In the genomic region with DNA sequence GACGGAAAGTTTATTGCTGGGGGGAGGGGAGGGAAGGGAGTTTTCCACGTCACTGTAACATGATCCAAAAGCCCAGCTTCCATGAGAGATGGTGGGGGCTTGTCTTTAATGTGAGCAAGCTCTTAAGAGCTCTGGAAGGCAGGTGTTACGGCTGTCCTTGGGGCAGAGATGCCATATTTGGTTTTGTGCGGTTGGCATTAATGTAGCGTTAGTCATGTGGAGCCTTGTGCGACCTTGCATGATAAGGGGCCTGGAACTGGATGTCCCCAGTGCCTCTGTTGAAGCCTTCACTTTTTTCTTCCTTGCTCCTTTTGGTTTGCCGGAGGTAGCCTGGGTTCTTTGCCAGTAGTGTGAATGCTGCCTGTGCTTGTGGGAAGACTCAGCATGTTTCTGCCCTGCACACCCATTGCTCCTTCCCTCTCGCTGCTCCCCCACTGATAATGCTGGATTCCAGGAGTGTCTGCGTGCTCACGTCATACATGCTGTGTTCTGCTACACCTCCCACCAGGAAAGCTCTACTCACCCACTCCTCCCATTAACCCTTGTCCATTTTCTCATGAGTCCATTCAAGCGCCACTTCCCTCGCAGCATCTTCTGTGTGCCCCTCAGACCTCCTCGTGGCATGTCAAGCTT, we compare ENCODE assay signal across 18 mouse cellular contexts.
DNase-seq lines count a peak whose midpoint lies in the region; ATAC-seq and TF ChIP-seq lines count a peak whose summit lies in the region.
"Had no signal": no experiment of that assay in that cellular context is flagged by ENCODE, and none has a peak within 500 bp of the region (broad histone marks: within the 10 kb centered on the region; RNA-seq: fewer than 3 reads in every experiment).

No protein-coding gene starts in this region.

- H3K4me2 ChIP-seq in kidney, embryonic 14.5 days (replicated peaks; ENCODE audit: low read depth, low read length), result no peak overlapping the region
- H3K4me2 ChIP-seq: forebrain, embryonic 12.5 days; hindbrain, embryonic 14.5 days; liver, embryonic 13.5 days; midbrain, embryonic 15.5 days; stomach, embryonic 15.5 days had no signal

- 0 out of 2 replicates have a peak, but pooled peaks cover 5% of the 10 kb centered on the region for H3K4me1 ChIP-seq in kidney, embryonic 14.5 days (ENCODE audit: control insufficient read depth, insufficient read depth, low read length)
- H3K4me1 ChIP-seq in bone marrow, adult 2 months (ENCODE audit: control insufficient read depth, insufficient read depth, low read length), result no peaks in the 10 kb centered on the region; the same call in 1 of the 2 replicates
- peaks cover 7% of the 10 kb centered on the region; the same call in 1 of the 2 replicates for H3K4me1 ChIP-seq in heart, embryonic 10.5 days
- H3K4me1 ChIP-seq: forebrain, embryonic 12.5 days; midbrain, embryonic 15.5 days; stomach, embryonic 15.5 days had no signal

- WGBS in kidney, embryonic 14.5 days, result 72% methylated on average over 13 of the region's 13 CpGs
- 77% methylated on average over 13 of the region's 13 CpGs for WGBS in bone marrow, adult 2 months
- WGBS in heart, embryonic 10.5 days, result 70% methylated on average over 13 of the region's 13 CpGs

- TF ChIP-seq POLR2A in bone marrow, adult 2 months (IDR thresholded peaks at IDR 0.05; ENCODE audit: borderline replicate concordance, control insufficient read depth, low read depth, low read length), result no peak

- no peak overlapping the region for H3K9ac ChIP-seq in kidney, embryonic 14.5 days (ENCODE audit: low read depth, low read length)
- H3K9ac ChIP-seq: forebrain, embryonic 12.5 days; hindbrain, embryonic 14.5 days; liver, embryonic 13.5 days; midbrain, embryonic 15.5 days; stomach, embryonic 15.5 days had no signal

- no peak for TF ChIP-seq CTCF in bone marrow, adult 2 months (IDR thresholded peaks at IDR 0.05; ENCODE audit: control insufficient read depth, insufficient read depth, low read length)

- H3K36me3 ChIP-seq in kidney, embryonic 14.5 days (ENCODE audit: control insufficient read depth, insufficient read depth, low read length), result no peaks in the 10 kb centered on the region; the same call in 1 of the 2 replicates
- peaks cover 17% of the 10 kb centered on the region; the same call in 1 of the 2 replicates for H3K36me3 ChIP-seq in heart, embryonic 10.5 days
- H3K36me3 ChIP-seq: forebrain, embryonic 12.5 days; midbrain, embryonic 15.5 days; stomach, embryonic 15.5 days had no signal

- no peak overlapping the region for H3K4me3 ChIP-seq in kidney, embryonic 14.5 days (ENCODE audit: low read length)
- H3K4me3 ChIP-seq in bone marrow, adult 2 months (replicated peaks; ENCODE audit: control insufficient read depth, low read depth, low read length), result peak overlapping the region; percentile 44
- no peak overlapping the region for H3K4me3 ChIP-seq in heart, embryonic 10.5 days
- H3K4me3 ChIP-seq: forebrain, embryonic 12.5 days; limb, embryonic 10.5 days; liver, embryonic 13.5 days; midbrain, embryonic 15.5 days; stomach, embryonic 15.5 days had no signal

- no peak overlapping the region for H3K27ac ChIP-seq in kidney, embryonic 14.5 days (ENCODE audit: low read depth, low read length)
- H3K27ac ChIP-seq in bone marrow, adult 2 months (ENCODE audit: control insufficient read depth, insufficient read depth, low read depth, low read length, poor library complexity), result peak overlapping the region; percentile 61
- H3K27ac ChIP-seq in heart, embryonic 10.5 days, result peak overlapping the region; percentile 59; the same call in 1 of the 2 replicates
- H3K27ac ChIP-seq: forebrain, embryonic 12.5 days; hindbrain, embryonic 14.5 days; limb, embryonic 10.5 days; liver, embryonic 13.5 days; midbrain, embryonic 15.5 days; stomach, embryonic 15.5 days had no signal

- no peak for DNase-seq in kidney, postnatal 14 days
- peak; percentile 74 for DNase-seq in heart, embryonic 10.5 days (ENCODE audit: low spot score)
- DNase-seq in heart, postnatal 4 days, result peak; percentile 29
- DNase-seq in MN1 (ENCODE audit: low spot score), result no peak
- DNase-seq: cerebellum, adult 9-10 months; embryo, embryonic 11 days; gastrocnemius, postnatal 25 days; kidney, adult 18-20 months; liver, embryonic 13.5 days had no signal

- 0 out of 2 replicates have a peak, but pooled peaks have one; percentile 37 for ATAC-seq in kidney, embryonic 14.5 days (ENCODE audit: low FRiP score, low TSS enrichment)
- no peak for ATAC-seq in activated CD4-positive, CD25-positive, alpha-beta regulatory T cell, adult 4 months
- ATAC-seq: lung, postnatal 0 days; midbrain, embryonic 15.5 days had no signal

- no peaks in the 10 kb centered on the region for H3K9me3 ChIP-seq in kidney, embryonic 14.5 days (ENCODE audit: control insufficient read depth, low read length)
- H3K9me3 ChIP-seq in heart, embryonic 10.5 days, result no peaks in the 10 kb centered on the region
- H3K9me3 ChIP-seq: forebrain, embryonic 12.5 days; limb, embryonic 10.5 days; liver, embryonic 13.5 days; midbrain, embryonic 15.5 days; stomach, embryonic 15.5 days had no signal

- H3K27me3 ChIP-seq in kidney, embryonic 14.5 days (ENCODE audit: control insufficient read depth, insufficient read depth, low read length), result 0 out of 2 replicates have a peak, but pooled peaks cover 2% of the 10 kb centered on the region
- no peaks in the 10 kb centered on the region; the same call in 1 of the 2 replicates for H3K27me3 ChIP-seq in heart, embryonic 10.5 days (ENCODE audit: insufficient read depth, poor library complexity, severe bottlenecking)
- H3K27me3 ChIP-seq: liver, embryonic 13.5 days; midbrain, embryonic 15.5 days; stomach, embryonic 15.5 days had no signal

Comparison
In these comparisons a context has a peak if more than half of its experiments do, and no peak if none do; other contexts are left out.
1. DNase-seq: peak in heart, embryonic 10.5 days (single experiment) and heart, postnatal 4 days (single experiment); none in kidney, postnatal 14 days (single experiment) and MN1 (single experiment).